Mouse (Mus musculus) heart, postnatal 4 days (tissue): Measurements from ENCODE around the gene Tcf19. TPM values are rescaled to one million over a fixed set of nuclear protein-coding genes. Genes with fewer than 3 reads are reported as not detected.
"Not testable (repeated sequence)": the region's sequence is repeated elsewhere in the genome, so short reads cannot be mapped to it uniquely, and the experiment has no call there.

Experiments
- DNase-seq: peaks from one replicate; pipeline ENCODE4 v3.0.0; 2021
- total RNA-seq, 2 experiments: library from RNA; stranded (reverse); gene quantifications; 2 replicates each; pipeline ENCODE4 v1.2.3; 2021

Tcf19 gene
- total RNA-seq, 2 experiments from 2014 or later, result 41.1 to 44.2 TPM

- no peak for DNase-seq
Observed at GRCm38 (mm10) chr17:35532360-35532759, 15.7 kb upstream of the Tcf19 start.

GRCm38 (mm10) chr17:35526644-35527043 lies 10.0 kb upstream of the Tcf19 start:
- no peak for DNase-seq

GRCm38 (mm10) chr17:35524354-35524753 lies 7.7 kb upstream of the Tcf19 start:
- no peak for DNase-seq

GRCm38 (mm10) chr17:35517526-35517925 lies 902 bp upstream of the Tcf19 start:
- no peak for DNase-seq

- DNase-seq, result peak; percentile 37
Observed at GRCm38 (mm10) chr17:35515911-35516640, 548 bp downstream of the Tcf19 start.

DNA sequence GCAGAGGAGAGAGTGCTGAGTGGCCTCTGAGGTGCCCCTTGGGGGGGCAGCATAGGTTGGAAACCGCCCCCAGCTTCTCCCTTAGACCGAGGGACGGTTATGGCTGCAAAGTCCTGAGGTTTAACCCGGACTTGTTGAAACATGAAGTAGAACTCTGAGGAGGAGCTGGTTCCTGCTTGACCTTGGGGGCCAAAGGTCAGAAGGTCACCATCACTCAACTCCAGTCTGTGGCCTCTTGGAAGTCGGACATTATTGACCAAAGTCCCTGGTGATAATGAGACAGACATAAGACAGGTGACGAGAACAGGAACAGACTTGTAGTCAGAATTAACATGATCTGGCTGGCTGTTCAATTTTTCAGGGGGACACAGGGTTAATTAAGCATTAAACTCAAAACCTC lies 1.9 kb downstream of the Tcf19 start:
- DNase-seq, result no peak

DNA sequence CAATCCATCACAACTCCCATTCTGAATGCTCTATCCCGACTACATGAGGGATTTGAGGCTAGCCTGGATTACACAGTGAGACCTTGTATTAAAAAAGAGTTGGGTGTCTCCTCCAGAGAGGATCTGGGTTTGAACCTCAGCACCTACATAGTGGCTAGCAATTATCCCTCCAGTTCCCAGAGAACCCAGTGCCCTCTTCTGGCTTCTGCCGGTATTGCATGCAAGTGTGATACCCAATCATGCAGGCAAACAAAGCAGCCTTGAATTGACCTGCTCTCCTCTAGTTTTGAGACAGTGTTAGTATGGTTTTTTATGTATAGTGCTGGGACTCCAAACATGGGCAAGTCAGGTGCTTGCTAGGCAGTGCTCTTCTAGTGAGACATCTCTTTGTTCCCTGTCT lies 2.7 kb downstream of the Tcf19 start:
- peak; percentile 87 for DNase-seq

DNA sequence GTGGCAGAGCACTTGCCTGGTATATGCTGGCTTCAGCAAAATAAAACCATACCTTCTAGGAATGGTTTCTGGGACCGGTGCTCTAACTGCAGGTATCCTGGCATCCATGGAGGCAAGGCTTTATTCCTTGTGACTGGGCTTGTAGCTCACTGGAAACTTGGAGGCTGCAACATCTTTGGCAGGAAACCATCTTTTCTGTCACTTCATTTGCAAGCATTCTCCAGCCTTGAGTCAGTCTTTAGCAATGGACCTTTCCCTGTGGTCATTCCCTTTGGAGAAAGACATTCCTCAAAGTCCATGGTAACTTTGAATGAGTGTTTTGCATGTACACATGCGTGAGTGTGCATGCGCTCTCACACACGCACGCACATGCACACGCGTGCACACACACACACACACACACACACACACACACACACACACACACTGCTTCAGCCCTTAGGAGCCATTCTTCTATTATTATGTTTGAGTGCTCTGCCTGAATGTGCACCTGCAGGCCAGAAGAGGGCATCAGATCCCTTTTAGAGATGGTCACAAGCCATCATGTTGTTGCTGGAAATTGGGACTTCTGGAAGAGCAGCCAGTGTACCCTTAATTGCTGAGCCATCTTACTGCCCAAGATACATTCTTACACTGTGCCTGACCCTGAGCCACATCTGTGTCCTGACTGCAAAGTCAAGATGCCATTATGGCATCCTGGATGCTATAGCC lies 3.6 kb downstream of the Tcf19 start:
- DNase-seq, result no peak

DNA sequence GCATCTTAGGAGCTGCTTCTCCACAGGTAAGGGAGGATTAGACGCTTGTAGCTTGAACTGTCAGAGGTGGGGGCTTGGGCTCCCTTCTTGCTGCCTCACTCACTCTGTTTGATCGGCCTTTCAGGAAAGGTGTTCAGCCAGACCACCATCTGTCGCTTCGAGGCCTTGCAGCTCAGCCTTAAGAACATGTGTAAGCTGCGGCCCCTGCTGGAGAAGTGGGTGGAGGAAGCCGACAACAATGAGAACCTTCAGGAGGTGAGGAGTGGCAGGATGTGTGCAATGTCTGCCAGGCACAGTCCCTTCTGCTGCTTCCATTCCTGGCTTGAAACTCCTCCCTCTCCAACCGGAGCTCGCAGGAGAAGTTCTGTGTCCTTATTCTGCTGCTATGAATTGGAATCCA lies 7.3 kb downstream of the Tcf19 start:
- DNase-seq, result peak; percentile 54

DNA sequence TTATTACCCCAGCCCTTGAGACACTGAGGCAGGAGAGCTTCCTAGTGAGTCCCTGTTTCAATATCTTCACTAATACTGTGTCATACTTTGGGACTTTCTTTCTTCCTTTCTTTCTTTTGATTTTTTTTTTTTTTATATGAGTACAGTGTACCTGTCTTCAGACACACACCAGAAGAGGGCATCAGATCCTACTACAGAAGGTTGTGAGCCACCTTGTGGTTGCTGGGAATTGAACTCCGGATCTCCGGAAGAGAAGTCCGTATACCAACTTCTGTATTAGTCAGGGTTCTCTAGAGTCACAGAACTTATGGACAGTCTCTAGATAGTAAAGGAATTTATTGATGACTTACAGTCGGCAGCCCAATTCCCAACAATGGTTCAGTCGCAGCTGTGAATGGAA lies 8.3 kb downstream of the Tcf19 start:
- DNase-seq, result not testable (repeated sequence)

DNA sequence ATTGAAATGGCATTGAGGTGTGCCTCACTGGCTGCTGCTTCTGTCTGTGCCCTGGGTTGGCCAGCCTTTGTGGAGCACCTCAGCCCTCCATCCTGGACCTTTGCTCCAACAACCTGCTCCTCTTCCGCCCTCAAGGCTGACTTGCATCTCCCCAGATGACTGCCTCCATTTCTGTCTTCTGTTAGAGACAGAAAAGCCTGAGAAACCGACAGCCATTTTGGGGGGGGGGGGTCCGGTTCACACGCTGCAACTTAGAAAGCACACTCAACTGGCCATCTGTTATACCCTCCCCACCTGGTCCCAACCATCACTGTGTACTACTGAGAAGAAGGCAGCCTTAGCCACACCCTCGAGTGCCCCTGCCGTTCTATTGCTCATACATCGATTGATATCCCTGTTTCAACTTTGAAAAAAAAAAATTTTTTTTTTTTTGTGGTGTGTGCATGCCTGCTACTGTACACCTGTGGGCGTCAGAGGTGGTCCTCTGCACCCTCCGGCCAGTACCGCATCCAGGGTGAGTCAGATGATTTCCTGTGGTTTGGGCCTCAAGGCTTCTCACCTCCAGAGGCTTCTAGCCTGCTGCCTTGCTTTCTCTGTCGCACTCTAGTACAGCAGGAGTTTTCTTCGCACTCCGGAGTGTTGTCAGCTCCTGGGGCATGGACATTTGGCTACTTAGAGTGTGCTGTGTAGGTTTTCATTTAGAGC lies 8.9 kb downstream of the Tcf19 start:
- DNase-seq, result no peak

DNA sequence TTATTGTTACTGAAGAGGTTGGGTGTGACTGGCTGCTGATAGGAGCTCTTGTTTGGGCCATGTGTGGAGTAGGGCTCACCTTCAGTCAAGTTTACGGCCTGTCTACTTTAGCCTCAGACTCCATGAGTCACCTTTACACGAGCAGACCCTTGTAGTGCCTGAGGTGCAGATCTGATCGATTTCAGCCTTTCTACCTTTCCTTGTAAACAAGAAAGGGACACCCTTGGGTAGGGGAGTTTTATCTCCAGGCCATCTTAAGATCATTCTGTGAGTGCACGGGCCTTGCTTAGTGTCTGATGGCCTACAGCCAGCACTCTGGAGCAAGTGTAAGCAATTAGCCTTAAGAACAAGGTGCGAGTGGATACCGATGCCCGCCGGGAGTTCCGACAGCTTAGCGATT lies 9.7 kb downstream of the Tcf19 start:
- no peak for DNase-seq

DNA sequence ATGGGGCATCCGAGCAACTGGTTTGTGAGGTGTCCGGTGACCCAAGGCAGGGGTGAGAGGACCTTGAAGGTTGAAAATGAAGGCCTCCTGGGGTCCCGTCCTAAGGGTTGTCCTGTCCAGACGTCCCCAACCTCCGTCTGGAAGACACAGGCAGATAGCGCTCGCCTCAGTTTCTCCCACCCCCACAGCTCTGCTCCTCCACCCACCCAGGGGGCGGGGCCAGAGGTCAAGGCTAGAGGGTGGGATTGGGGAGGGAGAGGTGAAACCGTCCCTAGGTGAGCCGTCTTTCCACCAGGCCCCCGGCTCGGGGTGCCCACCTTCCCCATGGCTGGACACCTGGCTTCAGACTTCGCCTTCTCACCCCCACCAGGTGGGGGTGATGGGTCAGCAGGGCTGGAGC lies 10.8 kb downstream of the Tcf19 start, which contains the start of gene Pou5f1:
Gene Pou5f1 (plus strand): TSS at position 243 of the 400 bp plus-strand sequence.
- no peak for DNase-seq

DNA sequence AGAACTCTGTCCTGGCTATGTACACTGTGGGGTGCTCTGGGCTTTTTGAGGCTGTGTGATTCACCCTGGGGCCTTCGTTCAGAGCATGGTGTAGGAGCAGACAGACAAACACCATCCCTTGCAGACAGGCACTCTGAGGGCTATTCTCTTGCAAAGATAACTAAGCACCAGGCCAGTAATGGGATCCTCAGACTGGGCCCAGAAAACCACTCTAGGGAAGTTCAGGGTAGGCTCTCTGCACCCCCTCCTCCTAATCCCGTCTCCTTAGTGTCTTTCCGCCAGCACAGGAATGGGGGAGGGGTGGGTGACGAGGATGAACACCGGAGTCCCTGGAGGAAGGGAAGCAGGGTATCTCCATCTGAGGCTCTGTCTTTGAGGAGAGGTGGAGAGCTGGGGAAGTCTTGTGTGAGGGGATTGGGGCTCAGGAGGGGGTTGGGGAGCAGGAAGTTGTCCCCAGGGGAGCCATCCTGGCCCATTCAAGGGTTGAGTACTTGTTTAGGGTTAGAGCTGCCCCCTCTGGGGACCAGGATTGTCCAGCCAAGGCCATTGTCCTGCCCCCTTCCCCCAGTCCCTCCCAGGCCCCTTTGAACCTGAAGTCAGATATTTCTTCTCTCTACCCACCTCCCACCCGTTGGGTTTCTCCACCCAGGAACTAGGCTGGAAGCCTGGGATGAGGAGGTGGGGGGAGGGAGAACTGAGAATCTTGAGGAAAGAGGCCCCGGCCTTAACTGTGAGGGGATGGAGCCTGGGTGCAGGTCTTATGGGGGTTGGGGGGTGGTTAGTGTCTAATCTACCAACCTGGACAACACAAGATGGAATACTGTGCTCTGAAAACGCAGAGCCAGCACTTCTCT lies 11.8 kb downstream of the Tcf19 start:
- DNase-seq, result no peak

DNA sequence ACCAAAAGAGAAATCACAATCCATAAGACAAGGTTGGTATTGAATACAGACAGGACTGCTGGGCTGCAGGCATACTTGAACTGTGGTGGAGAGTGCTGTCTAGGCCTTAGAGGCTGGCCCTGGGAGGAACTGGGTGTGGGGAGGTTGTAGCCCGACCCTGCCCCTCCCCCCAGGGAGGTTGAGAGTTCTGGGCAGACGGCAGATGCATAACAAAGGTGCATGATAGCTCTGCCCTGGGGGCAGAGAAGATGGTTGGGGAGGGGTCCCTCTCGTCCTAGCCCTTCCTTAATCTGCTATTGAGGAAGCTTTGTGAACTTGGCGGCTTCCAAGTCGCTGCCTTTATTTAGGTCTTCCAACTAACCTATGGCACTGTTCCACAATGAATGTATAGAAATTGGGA lies 12.8 kb downstream of the Tcf19 start:
- no peak for DNase-seq

DNA sequence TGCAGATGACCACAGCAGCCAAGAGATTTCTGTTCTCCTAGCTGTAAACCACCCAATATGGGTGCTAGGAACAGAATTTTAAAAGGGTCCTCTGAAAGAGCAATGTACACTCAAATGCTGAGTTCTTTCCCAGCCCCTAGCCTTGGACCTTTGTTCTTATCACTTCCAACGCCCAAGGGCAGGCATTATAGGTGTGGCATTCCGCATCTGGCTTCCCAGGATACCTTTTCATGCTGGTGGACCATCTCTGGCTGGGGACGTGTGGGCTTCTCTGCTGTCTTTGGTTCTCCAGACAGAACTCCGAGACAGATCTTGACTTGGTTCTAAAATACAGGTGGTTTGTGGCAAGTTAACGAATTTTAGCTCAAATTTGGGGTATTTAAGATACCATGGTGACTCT lies 13.9 kb downstream of the Tcf19 start:
- DNase-seq, result no peak

GRCm38 (mm10) chr17:35502226-35502625 lies 14.4 kb downstream of the Tcf19 start:
- no peak for DNase-seq

DNA sequence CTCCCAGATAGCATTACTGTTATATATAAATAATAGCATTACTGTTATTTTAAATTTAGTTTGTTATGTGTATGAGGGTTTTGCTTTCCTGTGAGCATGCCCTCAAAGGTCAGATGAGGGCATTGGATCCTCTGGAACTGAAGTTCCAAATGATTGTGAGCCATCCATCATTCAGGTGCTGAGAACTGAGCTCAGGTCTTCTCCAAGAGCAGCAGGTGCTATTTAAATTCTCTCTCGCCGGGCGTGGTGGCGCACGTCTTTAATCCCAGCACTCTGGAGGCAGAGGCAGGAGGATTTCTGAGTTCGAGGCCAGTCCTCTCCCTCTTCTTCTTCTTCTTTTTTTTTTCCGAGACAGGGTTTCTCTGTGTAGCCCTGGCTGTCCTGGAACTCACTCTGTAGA lies 19.5 kb downstream of the Tcf19 start:
- DNase-seq, result no peak

- no peak for DNase-seq
Observed at GRCm38 (mm10) chr17:35490320-35490719, 26.3 kb downstream of the Tcf19 start.

DNA sequence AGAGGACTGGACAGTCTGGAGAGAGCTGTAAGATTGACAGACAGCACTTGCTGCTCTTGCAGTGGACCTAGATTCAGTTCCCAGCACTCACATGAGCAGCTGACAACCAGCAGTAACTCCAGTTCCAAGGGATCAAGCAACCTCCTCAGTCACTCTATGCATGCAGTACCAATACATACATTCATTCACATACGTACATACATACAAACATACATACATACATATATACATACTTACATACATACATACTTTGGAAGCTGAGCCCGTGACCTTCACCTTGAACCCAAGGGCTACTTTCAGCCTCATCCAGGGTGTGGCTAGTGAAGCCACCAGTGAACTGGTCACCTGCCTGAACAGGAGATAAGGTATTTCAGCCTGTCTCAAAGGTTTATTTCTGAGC lies 28.6 kb downstream of the Tcf19 start:
- no peak for DNase-seq

- DNase-seq, result no peak
Observed at GRCm38 (mm10) chr17:35486726-35487125, 29.9 kb downstream of the Tcf19 start.

GRCm38 (mm10) chr17:35485702-35486101 lies 30.9 kb downstream of the Tcf19 start:
- peak; percentile 53 for DNase-seq

GRCm38 (mm10) chr17:35484066-35484465 lies 32.6 kb downstream of the Tcf19 start:
- peak; percentile 73 for DNase-seq
